Mouse (Mus musculus) hindbrain, embryonic 16.5 days (tissue): ENCODE data around the gene Stx17. TPM values are rescaled to one million over a fixed set of nuclear protein-coding genes. Genes with fewer than 3 reads are reported as not detected.

Experiments used
- ATAC-seq: fragments of 200-750 bp; cut with Nextera tagmentation; 2 replicates; pipeline ENCODE4 v1.8.0; 2017; ENCODE audit warnings: moderate TSS enrichment, moderate library complexity
- H3K27ac ChIP-seq: fragments of 300-500 bp; sonication (generic); 2 replicates; pipeline ENCODE4 v1.5.1; 2014; ENCODE audit warnings: low read depth, mild to moderate bottlenecking, control low read depth, low read length, moderate library complexity
- H3K27me3 ChIP-seq: fragments of 300-500 bp; sonication (generic); replicated peaks from 2 replicates; pipeline ENCODE4 v1.6.1; 2014; ENCODE audit warnings: low read length; ENCODE audit not compliant: control insufficient read depth, insufficient read depth
- H3K36me3 ChIP-seq: fragments of 300-500 bp; sonication (generic); 2 replicates; pipeline ENCODE4 v1.6.1; 2014; ENCODE audit warnings: mild to moderate bottlenecking, low read length, moderate library complexity, mixed read lengths; ENCODE audit not compliant: control insufficient read depth, insufficient read depth
- H3K4me1 ChIP-seq: fragments of 300-500 bp; sonication (generic); 2 replicates; pipeline ENCODE4 v1.6.1; 2014; ENCODE audit warnings: low read depth, low read length; ENCODE audit not compliant: control insufficient read depth, insufficient read depth
- H3K4me2 ChIP-seq: fragments of 300-500 bp; sonication (generic); 2 replicates; pipeline ENCODE4 v1.6.1; 2014; ENCODE audit warnings: mild to moderate bottlenecking, low read length, control low read depth, moderate library complexity
- H3K4me3 ChIP-seq: fragments of 300-500 bp; sonication (generic); 2 replicates; pipeline ENCODE4 v1.5.1; 2014; ENCODE audit warnings: mild to moderate bottlenecking, low read length, control low read depth, moderate library complexity
- H3K9ac ChIP-seq: fragments of 300-500 bp; sonication (generic); 2 replicates; pipeline ENCODE4 v1.6.1; 2014; ENCODE audit warnings: low read depth, mild to moderate bottlenecking, control low read depth, low read length, moderate library complexity
- H3K9me3 ChIP-seq: fragments of 300-500 bp; sonication (generic); 2 replicates; pipeline ENCODE4 v1.6.1; 2014; ENCODE audit warnings: mild to moderate bottlenecking, low read length, moderate library complexity; ENCODE audit not compliant: control insufficient read depth
- WGBS: fragments of 180-500 bp; shearing (Covaris S2); extraction: QIAGEN DNeasy Blood & Tissue Kit; methylation state at CpG from one replicate; pipeline ENCODE4 v1.1.7; 2014; 5-methylcytosine and 5-hydroxymethylcytosine counted together
- polyA plus RNA-seq: library from polyadenylated mRNA; unstranded; fragments of >200 nt; fragmentation: Nextera tagmentation; extraction: Ambion mirVana; gene quantifications from 2 replicates; pipeline ENCODE4 v1.2.1, GENCODE M21; 2015

Stx17 gene
- 26.5 and 27.0 TPM in 2 replicates for polyA plus RNA-seq

- Histone ChIP-seq H3K4me3 (peak within 1 kb of the TSS; percentile 78), H3K27ac (peak within 1 kb of the TSS; percentile 55), H3K4me1 (peaks cover 4% of the 10 kb centered on the region; the same call in 1 of the 2 replicates), H3K27me3 (no peaks in the 10 kb centered on the region), H3K9me3 (no peaks in the 10 kb centered on the region), H3K36me3 (no peaks in the 10 kb centered on the region), H3K9ac (peak within 1 kb of the TSS; percentile 95), H3K4me2 (peak within 1 kb of the TSS; percentile 86)
- WGBS, result under 1% methylated on average over 46 of the region's 58 CpGs
- ATAC-seq, result peak; percentile 100
Measured at GRCm38 (mm10) chr4:48124773-48125469, at the start of gene Stx17. Gene Stx17, plus strand, starts transcription at chr4:48124915.

DNA sequence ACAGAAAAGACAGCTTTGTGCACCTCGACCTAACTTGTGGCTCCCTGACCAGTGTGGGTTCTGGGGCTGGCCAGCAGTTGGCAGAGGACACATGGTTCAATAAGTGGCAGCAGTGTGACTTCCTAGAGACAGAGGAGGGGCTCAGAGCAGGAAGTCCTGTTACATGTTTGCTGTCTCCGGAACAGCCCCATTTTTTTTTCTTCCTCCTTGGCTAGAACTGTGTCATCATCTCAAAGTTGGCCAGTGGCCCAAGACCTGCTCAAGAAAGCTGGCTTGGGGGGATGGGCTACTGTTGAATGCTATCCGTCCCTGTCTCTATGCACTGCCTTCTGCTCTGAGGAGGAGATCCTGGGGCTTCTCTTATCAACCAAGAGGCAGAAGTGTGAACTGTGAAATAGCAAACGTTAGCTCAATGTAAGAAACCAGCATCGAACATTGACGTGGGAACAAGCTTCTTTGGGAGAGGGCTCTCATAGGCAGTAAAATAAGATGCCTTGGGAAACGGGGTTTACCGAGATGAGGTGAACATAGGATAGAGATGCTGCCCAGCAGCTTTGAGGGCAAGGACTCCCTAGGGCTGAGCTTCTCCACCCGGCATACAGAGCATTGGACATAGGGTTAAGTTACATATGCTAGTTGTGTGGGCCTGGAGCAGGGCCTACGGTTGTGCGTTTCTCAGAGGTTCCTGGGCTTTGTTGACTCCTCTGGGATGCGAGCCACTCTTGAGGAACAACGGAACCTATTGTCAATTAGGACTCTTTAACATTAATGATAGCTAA lies 47.8 kb upstream of the Stx17 start:
- H3K36me3 ChIP-seq, result no peaks in the 10 kb centered on the region
- no peak overlapping the region for H3K27ac ChIP-seq
- H3K4me3 ChIP-seq, result no peak overlapping the region
- 77% methylated on average over 13 of the region's 13 CpGs for whole genome bisulfite sequencing
- no peaks in the 10 kb centered on the region for H3K27me3 ChIP-seq
- H3K4me2 ChIP-seq, result no peak overlapping the region
- no peak overlapping the region for H3K9ac ChIP-seq
- peak; percentile 37; the same call in 1 of the 2 replicates for ATAC-seq
- no peaks in the 10 kb centered on the region for H3K9me3 ChIP-seq
- no peaks in the 10 kb centered on the region; the same call in 1 of the 2 replicates for H3K4me1 ChIP-seq

DNA sequence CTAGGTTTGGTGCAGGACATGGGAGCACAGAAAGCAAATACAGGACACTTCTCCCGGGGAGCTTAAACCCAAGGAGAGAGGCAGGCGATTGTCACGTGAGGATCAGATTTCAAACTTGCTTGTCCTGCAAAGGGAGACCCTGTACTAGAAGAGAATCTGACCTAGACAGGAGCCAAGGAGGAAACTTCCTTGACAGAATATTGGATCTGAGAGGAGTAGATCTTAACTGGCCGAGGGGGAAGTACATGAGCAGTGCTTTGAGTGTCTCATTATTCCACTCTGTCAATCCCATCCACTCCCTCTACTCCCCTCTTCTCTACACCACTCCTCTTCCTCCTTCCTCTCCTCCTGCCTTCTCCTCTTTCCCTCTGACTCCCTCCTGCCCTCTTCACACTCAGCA lies 46.5 kb upstream of the Stx17 start:
- no peaks in the 10 kb centered on the region for H3K9me3 ChIP-seq
- H3K9ac ChIP-seq, result no peak overlapping the region
- 22% methylated on average over 4 of the region's 4 CpGs for whole genome bisulfite sequencing
- no peak for ATAC-seq
- no peak overlapping the region for H3K4me3 ChIP-seq
- H3K27ac ChIP-seq, result no peak overlapping the region
- no peaks in the 10 kb centered on the region for H3K27me3 ChIP-seq
- no peaks in the 10 kb centered on the region; the same call in 1 of the 2 replicates for H3K4me1 ChIP-seq
- no peak overlapping the region for H3K4me2 ChIP-seq
- no peaks in the 10 kb centered on the region for H3K36me3 ChIP-seq

- Histone ChIP-seq H3K27me3 (no peaks in the 10 kb centered on the region), H3K27ac (no peak overlapping the region), H3K4me3 (no peak overlapping the region), H3K9ac (no peak overlapping the region), H3K4me2 (no peak overlapping the region), H3K36me3 (no peaks in the 10 kb centered on the region), H3K9me3 (no peaks in the 10 kb centered on the region), H3K4me1 (no peaks in the 10 kb centered on the region; the same call in 1 of the 2 replicates)
- ATAC-seq, result no peak
- WGBS, result 47% methylated on average over 8 of the region's 8 CpGs
Measured at GRCm38 (mm10) chr4:48079285-48080039, 45.3 kb upstream of the Stx17 start.

DNA sequence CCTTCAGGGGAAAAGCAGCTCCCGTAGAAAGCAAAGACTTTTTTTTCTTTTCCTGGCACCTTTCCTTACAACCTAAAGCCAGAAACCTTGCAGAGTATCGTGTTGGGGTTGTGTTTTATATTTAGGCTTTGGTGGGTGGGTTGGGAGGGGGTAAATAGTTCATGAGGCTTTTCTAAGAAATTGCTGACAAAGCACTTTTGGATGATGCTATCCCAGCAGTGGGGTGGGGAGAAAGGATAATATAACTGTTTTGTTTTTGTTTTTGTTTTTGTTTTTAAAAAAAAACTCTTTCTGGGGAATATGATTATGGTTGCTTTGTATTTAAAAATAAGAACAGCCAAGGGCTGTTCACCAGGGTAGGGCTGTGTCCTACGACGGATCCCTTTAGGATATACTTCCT lies 41.3 kb upstream of the Stx17 start:
- no peak for ATAC-seq
- no peaks in the 10 kb centered on the region for H3K9me3 ChIP-seq
- H3K27ac ChIP-seq, result no peak overlapping the region
- no peak overlapping the region for H3K4me2 ChIP-seq
- H3K27me3 ChIP-seq, result no peaks in the 10 kb centered on the region
- H3K9ac ChIP-seq, result no peak overlapping the region
- H3K4me1 ChIP-seq, result no peaks in the 10 kb centered on the region; the same call in 1 of the 2 replicates
- H3K36me3 ChIP-seq, result no peaks in the 10 kb centered on the region
- 92% methylated on average over 4 of the region's 4 CpGs for WGBS
- H3K4me3 ChIP-seq, result no peak overlapping the region

DNA sequence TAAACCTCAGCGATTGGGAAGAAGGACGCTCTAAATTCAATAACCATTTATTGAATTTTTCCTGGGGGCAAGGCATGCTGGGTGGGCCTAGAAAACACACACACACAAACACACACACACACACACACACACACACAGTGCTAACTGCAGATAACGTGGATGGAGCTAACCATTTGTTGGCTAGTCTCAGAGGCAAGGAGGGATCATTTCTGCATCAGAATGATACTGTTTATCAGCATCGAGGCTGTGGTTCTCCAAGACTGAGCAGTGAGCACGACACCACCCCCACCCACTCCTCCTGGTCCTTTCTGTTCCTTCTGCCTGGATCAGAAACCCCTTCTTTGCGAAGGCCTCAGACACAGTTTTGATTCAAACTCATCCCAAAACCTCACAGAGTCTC lies 38.1 kb upstream of the Stx17 start:
- H3K4me2 ChIP-seq, result no peak overlapping the region
- no peaks in the 10 kb centered on the region for H3K9me3 ChIP-seq
- H3K27me3 ChIP-seq, result no peaks in the 10 kb centered on the region
- no peak for ATAC-seq
- no peak overlapping the region for H3K4me3 ChIP-seq
- no peak overlapping the region for H3K9ac ChIP-seq
- 41% methylated on average over 6 of the region's 6 CpGs for WGBS
- no peaks in the 10 kb centered on the region for H3K36me3 ChIP-seq
- no peak overlapping the region for H3K27ac ChIP-seq
- no peaks in the 10 kb centered on the region for H3K4me1 ChIP-seq

GRCm38 (mm10) chr4:48087497-48087896 lies 37.2 kb upstream of the Stx17 start:
- Histone ChIP-seq H3K36me3 (no peaks in the 10 kb centered on the region), H3K27me3 (no peaks in the 10 kb centered on the region), H3K9ac (no peak overlapping the region), H3K9me3 (no peaks in the 10 kb centered on the region), H3K27ac (no peak overlapping the region), H3K4me1 (no peaks in the 10 kb centered on the region), H3K4me2 (no peak overlapping the region), H3K4me3 (no peak overlapping the region)
- ATAC-seq, result no peak
- WGBS, result 87% methylated on average over 6 of the region's 6 CpGs

- H3K4me1 ChIP-seq, result no peaks in the 10 kb centered on the region
- no peaks in the 10 kb centered on the region for H3K9me3 ChIP-seq
- ATAC-seq, result no peak
- WGBS, result 80% methylated on average over 3 of the region's 3 CpGs
- H3K4me3 ChIP-seq, result no peak overlapping the region
- no peak overlapping the region for H3K27ac ChIP-seq
- no peak overlapping the region for H3K4me2 ChIP-seq
- no peaks in the 10 kb centered on the region for H3K27me3 ChIP-seq
- no peaks in the 10 kb centered on the region for H3K36me3 ChIP-seq
- no peak overlapping the region for H3K9ac ChIP-seq
Measured at GRCm38 (mm10) chr4:48093221-48093620, 31.5 kb upstream of the Stx17 start.

DNA sequence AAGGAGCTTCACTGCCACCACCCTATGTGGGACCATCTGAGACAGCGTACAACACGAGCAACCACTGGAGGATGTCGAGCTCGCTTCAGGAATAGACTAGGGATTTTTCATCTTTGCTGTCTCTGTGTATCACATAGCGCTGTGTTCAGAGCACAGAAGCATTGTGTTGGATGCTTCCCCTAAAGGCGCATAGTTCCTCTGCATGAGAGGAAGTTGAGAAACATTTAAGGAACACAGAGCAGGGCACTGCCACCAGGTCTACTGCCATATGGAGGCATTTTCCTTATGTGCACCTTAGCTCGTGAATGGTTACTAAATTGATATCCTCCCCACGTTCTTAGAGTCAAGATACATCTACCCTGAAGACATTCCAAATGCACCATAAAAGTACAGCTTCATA lies 24.5 kb upstream of the Stx17 start:
- no peaks in the 10 kb centered on the region for H3K9me3 ChIP-seq
- no peak overlapping the region for H3K27ac ChIP-seq
- H3K4me1 ChIP-seq, result no peaks in the 10 kb centered on the region
- no peaks in the 10 kb centered on the region for H3K27me3 ChIP-seq
- WGBS, result 90% methylated on average over 8 of the region's 8 CpGs
- no peak overlapping the region for H3K4me2 ChIP-seq
- no peak overlapping the region for H3K4me3 ChIP-seq
- no peak for ATAC-seq
- no peaks in the 10 kb centered on the region for H3K36me3 ChIP-seq
- H3K9ac ChIP-seq, result no peak overlapping the region
